Mouse (Mus musculus) stomach, adult 2 months (tissue): ENCODE data around the gene Zfp553. TPM values are rescaled to one million over a fixed set of nuclear protein-coding genes. Genes with fewer than 3 reads are reported as not detected.

Experiments used
- polyA plus RNA-seq: library from polyadenylated mRNA; depleted of rRNA; stranded (reverse); fragments of >200 nt; gene quantifications from 2 replicates; pipeline ENCODE4 v1.2.3, GENCODE M21; 2012; rRNA removed

Gene Zfp553
- polyA plus RNA-seq, result 5.6 and 6.3 TPM in 2 replicates

GRCm38 (mm10) chr7:127232622-127233367, at the start of gene Zfp553, which contains the start of gene Sept1:
Gene Zfp553 (plus strand): TSS chr7:127233061.
Gene Sept1 (minus strand): TSS chr7:127233130.

GRCm38 (mm10) chr7:127195544-127196295, 37.1 kb upstream of the Zfp553 start, which contains the start of gene Cd2bp2:
Gene Cd2bp2 (minus strand): TSS chr7:127196050.

GRCm38 (mm10) chr7:127208295-127208552, 24.6 kb upstream of the Zfp553 start, which contains the start of gene Tbc1d10b:
Gene Tbc1d10b (minus strand): TSS chr7:127208468.

GRCm38 (mm10) chr7:127208553-127209438, 24.1 kb upstream of the Zfp553 start, which contains the start of gene Mylpf:
Gene Mylpf (plus strand): TSS chr7:127208890.

GRCm38 (mm10) chr7:127243870-127244657, 11.2 kb downstream of the Zfp553 start, which contains the start of gene Zfp771:
Gene Zfp771 (plus strand): TSS chr7:127244274.

GRCm38 (mm10) chr7:127260309-127261111, 27.6 kb downstream of the Zfp553 start, which contains the start of gene Dctpp1:
Gene Dctpp1 (minus strand): TSS chr7:127260709.

GRCm38 (mm10) chr7:127273925-127274789, 41.3 kb downstream of the Zfp553 start, which contains the start of gene Sephs2:
Gene Sephs2 (minus strand): TSS chr7:127274055.

Other genes starting within 250 kb of the Zfp553 start
- gene Mvp, start 218.4 kb upstream of the Zfp553 start, polyA plus RNA-seq, result 67.5 and 90.5 TPM in 2 replicates
- 0.94 TPM in 1 of 2 replicates, not detected in the other for gene Pagr1b, start 216.6 kb upstream of the Zfp553 start, polyA plus RNA-seq
- gene Pagr1a, start 215.7 kb upstream of the Zfp553 start, polyA plus RNA-seq, result 8.5 TPM in 1 of 2 replicates, not detected in the other
- gene Gm42742, start 212.0 kb upstream of the Zfp553 start, polyA plus RNA-seq, result 1.6 and 8.9 TPM in 2 replicates
- 2.3 and 4.8 TPM in 2 replicates for gene Prrt2, start 211.8 kb upstream of the Zfp553 start, polyA plus RNA-seq
- gene Maz, start 206.0 kb upstream of the Zfp553 start, polyA plus RNA-seq, result 76.8 and 314 TPM in 2 replicates
- 1.9 and 2.3 TPM in 2 replicates for gene Kif22, start 190.6 kb upstream of the Zfp553 start, polyA plus RNA-seq
- gene Zg16, start 145.7 kb upstream of the Zfp553 start, polyA plus RNA-seq, result 23.7 and 38.0 TPM in 2 replicates
- gene AI467606, start 141.7 kb upstream of the Zfp553 start, polyA plus RNA-seq, result 13.6 and 14.9 TPM in 2 replicates
- gene Qprt, start 110.8 kb upstream of the Zfp553 start, polyA plus RNA-seq, result 0.27 and 0.47 TPM in 2 replicates
- gene Spn, start 95.2 kb upstream of the Zfp553 start, polyA plus RNA-seq, result 0.67 and 0.77 TPM in 2 replicates
- gene Cd2bp2, start 37.0 kb upstream of the Zfp553 start, polyA plus RNA-seq, result 5.5 and 6.6 TPM in 2 replicates
- 20.0 and 23.0 TPM in 2 replicates for gene Tbc1d10b, start 24.6 kb upstream of the Zfp553 start, polyA plus RNA-seq
- gene Mylpf, start 24.2 kb upstream of the Zfp553 start, polyA plus RNA-seq, result 11.3 and 23.7 TPM in 2 replicates
- gene Sept1, start 69 bp downstream of the Zfp553 start, polyA plus RNA-seq, result 4.9 and 7.9 TPM in 2 replicates
- 57.0 and 157 TPM in 2 replicates for gene Zfp771, start 11.2 kb downstream of the Zfp553 start, polyA plus RNA-seq
- 31.4 and 39.4 TPM in 2 replicates for gene Dctpp1, start 27.6 kb downstream of the Zfp553 start, polyA plus RNA-seq
- gene Sephs2, start 41.0 kb downstream of the Zfp553 start, polyA plus RNA-seq, result 9.4 and 16.9 TPM in 2 replicates
- 1.0 and 1.3 TPM in 2 replicates for gene Itgal, start 63.2 kb downstream of the Zfp553 start, polyA plus RNA-seq
- 18.3 and 25.5 TPM in 2 replicates for gene Zfp768, start 112.5 kb downstream of the Zfp553 start, polyA plus RNA-seq
- 3.3 and 4.0 TPM in 2 replicates for gene Zfp747, start 143.0 kb downstream of the Zfp553 start, polyA plus RNA-seq
- gene 9130019O22Rik, start 154.1 kb downstream of the Zfp553 start, polyA plus RNA-seq, result 1.2 and 1.4 TPM in 2 replicates
- 2.8 and 3.5 TPM in 2 replicates for gene E430018J23Rik, start 160.6 kb downstream of the Zfp553 start, polyA plus RNA-seq
- 2.2 and 2.6 TPM in 2 replicates for gene Zfp764, start 173.8 kb downstream of the Zfp553 start, polyA plus RNA-seq
- 14.0 and 16.3 TPM in 2 replicates for gene Zfp688, start 189.0 kb downstream of the Zfp553 start, polyA plus RNA-seq
- gene Zfp689, start 216.1 kb downstream of the Zfp553 start, polyA plus RNA-seq, result 1.6 and 1.9 TPM in 2 replicates
- 33.3 and 47.2 TPM in 2 replicates for gene Prr14, start 226.6 kb downstream of the Zfp553 start, polyA plus RNA-seq
- gene Fbrs, start 246.1 kb downstream of the Zfp553 start, polyA plus RNA-seq, result 20.3 and 21.3 TPM in 2 replicates